Mouse (Mus musculus) embryonic fibroblast, embryonic 13.5 days (primary cell): Measurements from ENCODE around the gene Etl4.

ENCODE experiments used
- CTCF ChIP-seq: IDR thresholded peaks from 2 replicates; pipeline ENCODE4 v1.5.1; 2011; ENCODE audit warnings: mild to moderate bottlenecking, control low read depth, low read length, moderate library complexity, borderline replicate concordance; ENCODE audit not compliant: insufficient read depth
- POLR2A ChIP-seq: IDR thresholded peaks from 2 replicates; pipeline ENCODE4 v1.6.1; 2011; ENCODE audit warnings: low read depth, mild to moderate bottlenecking, control low read depth, low read length, moderate library complexity

GRCm38 (mm10) chr2:20496219-20496800, 586.7 kb downstream of the Etl4 start:
- TF ChIP-seq CTCF (no peak), POLR2A (no peak)
